Mouse (Mus musculus): ENCODE measurements at regions not wholly inside any gene's neighbourhood (a gene's known extent, or its start where the extent isn't known, plus 50 kb on each side); places are given as distances from the start of the nearest gene placed in this dataset.

DNA sequence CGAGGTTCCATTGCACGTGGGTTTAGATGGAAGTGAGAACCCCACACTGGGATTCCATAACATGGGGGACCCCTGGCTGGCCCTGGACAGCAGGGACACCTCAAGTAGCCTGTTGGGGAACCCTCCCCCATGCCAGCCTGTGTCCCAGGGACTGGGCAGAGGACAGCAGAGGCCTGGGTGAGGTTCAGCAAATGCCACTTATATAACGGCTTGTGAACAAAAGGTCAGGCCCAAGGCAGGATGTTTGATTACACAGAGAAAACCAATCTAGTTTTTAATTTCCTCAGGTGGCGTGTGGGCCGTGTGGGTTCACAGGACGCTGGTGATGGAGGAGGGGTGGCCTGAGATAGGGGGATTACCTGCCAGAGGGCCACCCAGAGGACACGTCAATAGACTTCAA lies 94.9 kb upstream of the Kazn start:
- TF ChIP-seq POLR2A (IDR thresholded peaks at IDR 0.05; ENCODE audit: low read depth, low read length) = no peak
- no peak for TF ChIP-seq CTCF (IDR thresholded peaks at IDR 0.05; ENCODE audit: extremely low read depth, insufficient read depth, insufficient read length, insufficient replicate concordance)
